Mouse (Mus musculus): ENCODE data around the gene Gm11032.
"Not testable (repeated sequence)": the region's sequence is repeated elsewhere in the genome, so short reads cannot be mapped to it uniquely, and the experiment has no call there.

Gene Gm11032

GRCm38 (mm10) chr11:4620017-4620485 lies at the start of gene Gm11032:
Gene Gm11032, plus strand, starts transcription at chr11:4620067.
- DNase-seq, result peak; percentile 93

- DNase-seq, result peak; percentile 89
These were observed 48.4 kb upstream of the Gm11032 start for GRCm38 (mm10) chr11:4571491-4571901.

GRCm38 (mm10) chr11:4576090-4576732 lies 43.7 kb upstream of the Gm11032 start:
- not testable (repeated sequence) for DNase-seq

DNA sequence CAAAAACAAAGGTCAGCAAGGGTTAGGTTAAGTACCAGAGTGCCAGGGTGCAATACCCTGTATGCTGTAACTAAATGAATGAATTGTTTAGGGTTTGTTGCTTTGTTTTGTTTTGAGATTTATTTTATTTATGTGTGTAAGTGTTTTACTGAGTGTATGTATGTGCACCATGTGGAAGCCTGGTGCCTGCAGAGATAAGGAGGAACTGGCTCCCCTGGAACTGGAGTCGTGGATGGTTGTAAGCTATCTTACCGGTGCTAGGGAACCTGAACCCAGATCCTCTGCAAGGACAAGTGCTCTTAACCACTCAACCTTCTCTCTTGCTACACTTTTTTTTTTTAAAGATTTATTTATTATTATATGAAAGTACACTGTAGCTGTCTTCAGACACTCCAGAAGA lies 42.8 kb upstream of the Gm11032 start:
- no peak for DNase-seq

- DNase-seq, result peak; percentile 90
These were observed 41.2 kb upstream of the Gm11032 start for GRCm38 (mm10) chr11:4578682-4579081.

GRCm38 (mm10) chr11:4591811-4592210 lies 28.1 kb upstream of the Gm11032 start:
- DNase-seq, result no peak

- DNase-seq, result no peak
These were observed 26.4 kb upstream of the Gm11032 start for GRCm38 (mm10) chr11:4593491-4593848.

DNA sequence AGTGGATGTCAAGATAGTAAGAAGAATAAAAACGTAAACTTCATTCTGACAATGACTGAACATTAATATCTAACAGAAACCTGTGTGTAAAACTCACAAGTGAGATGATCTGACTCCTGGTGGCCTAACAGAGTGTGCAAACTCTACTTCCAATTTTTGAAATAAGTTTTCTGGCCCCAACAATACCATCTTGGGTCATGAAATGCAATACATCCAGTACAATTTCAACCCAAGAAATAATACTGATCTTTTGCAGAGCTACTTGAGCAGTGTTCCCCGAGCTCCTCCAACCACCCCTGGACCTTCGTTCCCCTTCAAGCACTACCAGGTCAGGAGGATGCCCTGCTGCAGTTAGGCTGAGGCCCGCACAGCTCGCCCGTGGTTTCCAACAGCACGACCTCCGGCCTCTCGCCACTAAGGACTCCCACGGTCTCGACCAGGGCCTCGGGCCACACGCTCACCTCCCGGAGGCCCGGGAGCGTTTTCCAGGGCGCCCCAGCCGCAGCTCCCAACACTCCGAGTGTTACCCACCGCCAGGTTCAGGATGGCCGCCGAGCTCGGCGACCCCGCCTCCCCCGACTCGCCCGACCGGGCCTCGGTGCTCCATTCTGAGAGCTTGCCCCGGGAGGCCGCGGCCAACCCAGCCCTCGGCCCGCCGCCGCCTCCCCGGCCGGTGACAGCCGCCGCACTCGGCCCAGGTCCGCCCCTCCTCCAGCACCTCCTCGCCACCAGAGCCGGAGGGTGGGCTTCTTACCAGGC lies 25.8 kb upstream of the Gm11032 start:
- no peak for DNase-seq

DNA sequence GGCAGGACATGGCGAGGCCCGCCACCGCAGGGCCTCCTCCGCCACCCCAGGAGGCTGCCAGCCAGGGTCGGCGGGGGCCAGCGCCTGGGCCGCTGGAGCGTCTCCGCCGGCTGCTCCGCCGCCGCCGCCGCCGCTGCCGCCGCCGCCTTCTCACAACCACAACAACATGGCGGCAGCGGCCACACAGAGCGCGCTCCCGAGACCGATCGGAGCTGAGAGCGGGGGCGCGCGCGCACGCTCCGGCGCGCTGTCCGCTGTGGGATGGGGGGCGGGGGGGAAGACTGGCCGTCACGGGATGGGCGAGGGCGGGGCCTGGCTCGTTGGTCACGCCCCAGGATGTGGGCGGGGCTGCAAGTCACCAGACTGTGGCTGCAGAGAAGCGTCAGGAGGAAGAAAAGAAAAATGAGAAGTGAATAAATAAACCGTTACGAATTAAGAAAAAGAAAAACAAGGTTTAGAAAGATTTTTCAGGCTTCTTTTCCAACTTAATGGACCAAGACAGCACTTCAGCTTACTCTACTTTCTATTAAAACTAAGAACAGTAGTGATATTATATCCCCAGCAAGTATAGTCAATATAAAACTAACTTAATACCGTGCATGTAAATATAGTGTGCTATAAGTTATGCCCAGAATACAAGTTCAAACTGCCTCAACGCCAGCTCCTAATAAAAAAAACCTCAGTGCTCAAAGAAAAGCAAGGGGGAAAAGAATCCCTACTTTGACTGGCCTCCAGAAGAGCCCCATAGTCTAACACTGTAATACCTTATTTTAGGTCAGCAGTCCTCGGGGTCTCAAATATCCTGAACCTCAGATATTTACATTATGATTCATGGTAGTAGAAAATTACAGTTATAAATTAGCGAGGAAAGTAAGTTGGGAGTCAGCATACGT lies 25.0 kb upstream of the Gm11032 start, which contains the start of gene Mtmr3:
Gene Mtmr3, minus strand, starts transcription at position 256 of the 893 bp plus-strand sequence.
- peak; percentile 100 for DNase-seq

DNA sequence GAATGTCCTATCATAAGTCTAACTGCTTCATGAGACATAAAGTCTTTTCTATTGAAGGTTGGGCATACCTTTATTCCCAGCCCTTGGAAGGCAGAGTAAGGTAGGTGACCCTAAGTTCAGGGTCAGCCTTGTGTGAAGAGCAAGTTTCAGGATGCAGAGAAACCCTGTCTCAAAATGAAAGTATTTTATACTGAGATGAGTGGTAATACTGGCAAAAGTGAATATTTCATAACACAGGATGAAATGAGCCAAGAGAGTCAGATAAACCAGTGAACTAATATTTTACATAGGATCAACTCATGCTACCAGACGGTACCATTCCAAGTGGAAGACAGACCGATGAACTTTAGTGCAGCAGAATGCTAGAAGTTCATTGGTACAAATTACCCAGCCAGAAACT lies 21.5 kb upstream of the Gm11032 start:
- no peak for DNase-seq

DNA sequence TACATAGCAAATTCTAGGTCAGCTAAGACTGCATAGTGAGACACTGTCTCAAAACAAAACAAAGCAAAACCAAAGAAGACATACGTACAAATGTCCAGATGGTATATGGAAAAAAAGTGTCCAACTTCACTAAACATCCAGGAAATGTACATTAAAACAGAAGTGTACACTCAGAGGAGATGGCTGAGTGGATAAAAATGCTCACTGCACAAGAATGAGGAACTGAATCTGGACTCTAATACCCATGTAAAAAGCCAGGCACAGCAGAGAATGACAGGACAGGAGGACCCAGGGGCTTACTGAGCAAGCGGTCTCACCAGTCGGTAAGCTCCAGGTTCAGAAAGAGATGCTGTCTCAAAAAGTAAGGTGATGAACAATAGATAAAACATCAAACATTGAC lies 20.0 kb upstream of the Gm11032 start:
- no peak for DNase-seq

- DNase-seq, result no peak
These were observed 18.0 kb upstream of the Gm11032 start for GRCm38 (mm10) chr11:4601890-4602289.

DNA sequence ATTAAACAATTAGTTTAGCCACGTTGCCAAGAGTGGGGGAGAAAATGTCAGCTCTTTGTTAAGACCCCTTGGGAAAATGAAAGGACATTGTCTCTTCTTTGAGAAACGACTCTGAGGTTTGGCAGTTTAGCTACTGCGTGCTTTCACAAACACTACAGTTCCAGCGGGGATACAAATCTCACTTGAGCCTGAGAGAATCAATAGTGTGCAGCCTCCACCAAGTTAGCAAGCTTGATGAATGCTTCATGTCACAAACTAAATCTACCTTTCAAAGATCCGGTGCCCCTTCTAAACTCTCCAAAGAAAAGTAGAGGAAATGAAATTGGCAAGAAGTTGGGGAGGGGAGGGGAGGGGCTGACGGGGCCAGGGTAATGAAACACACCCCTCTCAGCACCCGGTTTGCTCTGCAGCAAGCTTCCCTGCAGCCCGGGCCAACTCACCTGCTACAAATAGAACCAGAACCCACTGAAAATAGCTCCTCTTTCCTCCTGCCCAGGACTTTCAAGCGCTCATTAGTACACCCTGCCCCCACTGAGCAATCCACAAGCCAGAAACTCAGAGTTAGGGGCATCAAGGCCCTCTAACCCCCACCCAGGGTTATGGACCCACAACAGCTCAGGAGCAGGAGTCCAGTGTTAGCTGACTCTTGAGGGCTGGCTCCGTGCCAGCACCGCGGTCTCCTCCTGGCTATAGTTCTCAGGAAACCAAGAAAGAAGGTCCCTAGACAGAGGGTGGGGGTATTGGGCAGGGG lies 17.0 kb upstream of the Gm11032 start:
- DNase-seq, result peak; percentile 97

- DNase-seq, result no peak
These were observed 15.4 kb upstream of the Gm11032 start for GRCm38 (mm10) chr11:4604441-4604840.

- peak; percentile 94 for DNase-seq
These were observed 14.5 kb upstream of the Gm11032 start for GRCm38 (mm10) chr11:4605414-4605813.

DNA sequence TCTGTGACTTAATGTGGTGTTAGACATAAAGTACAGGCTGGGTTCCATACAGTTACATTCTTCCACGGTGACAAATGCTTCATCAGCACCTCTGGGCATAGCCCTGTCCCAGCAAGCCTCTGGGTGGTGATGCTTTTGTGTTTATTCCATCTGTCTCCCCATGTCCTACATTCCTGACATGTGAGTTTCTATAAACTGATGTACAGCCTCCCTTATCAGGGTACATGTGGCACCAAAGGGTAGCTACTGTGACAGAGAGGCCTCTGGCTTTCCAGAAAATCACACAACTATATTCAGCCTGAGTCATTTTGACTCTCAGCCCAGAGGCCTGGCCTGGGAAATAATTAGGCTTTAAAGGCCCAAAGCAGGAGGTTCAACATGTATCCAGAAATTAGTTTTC lies 13.3 kb upstream of the Gm11032 start:
- DNase-seq, result peak; percentile 90

GRCm38 (mm10) chr11:4611904-4612303 lies 8.0 kb upstream of the Gm11032 start:
- no peak for DNase-seq

DNA sequence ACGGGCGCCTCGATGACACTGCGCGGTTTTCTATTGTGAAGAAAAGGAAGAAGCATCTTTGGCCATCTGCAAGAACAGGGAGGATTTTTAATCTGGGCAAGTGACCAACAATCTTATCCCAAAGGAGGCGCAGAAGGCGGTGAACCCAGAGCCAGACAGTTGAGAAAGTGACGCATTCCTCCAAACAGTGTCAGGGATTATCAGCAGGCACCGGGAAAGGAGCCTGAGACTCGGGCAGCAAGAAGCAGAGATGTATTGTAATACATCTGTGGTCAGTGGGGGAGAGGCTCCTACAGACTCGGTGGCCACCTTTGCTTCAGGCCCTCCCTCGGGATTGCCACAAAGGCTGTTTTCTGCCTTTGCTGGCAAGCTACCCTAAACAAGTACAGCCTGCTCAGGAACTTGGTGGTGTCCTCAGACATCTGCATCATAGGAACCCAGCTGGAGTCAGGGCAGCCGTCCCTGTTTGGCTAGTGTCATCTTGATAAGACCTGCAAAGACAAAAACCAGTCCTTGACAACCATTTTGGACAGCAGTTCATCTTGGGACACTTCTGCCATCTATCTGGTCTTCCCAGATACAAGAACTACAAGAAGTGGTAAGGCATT lies 738 bp downstream of the Gm11032 start:
- peak; percentile 98 for DNase-seq

- peak; percentile 89 for DNase-seq
These were observed 2.0 kb downstream of the Gm11032 start for GRCm38 (mm10) chr11:4621866-4622265.

- DNase-seq, result peak; percentile 84
These were observed 2.6 kb downstream of the Gm11032 start for GRCm38 (mm10) chr11:4622442-4622986.

GRCm38 (mm10) chr11:4622997-4623396 lies 3.1 kb downstream of the Gm11032 start:
- peak; percentile 77 for DNase-seq

GRCm38 (mm10) chr11:4625931-4626330 lies 6.1 kb downstream of the Gm11032 start:
- no peak for DNase-seq
